Comparison of ENCODE assay signal across 9 mouse cellular contexts in the genomic region with DNA sequence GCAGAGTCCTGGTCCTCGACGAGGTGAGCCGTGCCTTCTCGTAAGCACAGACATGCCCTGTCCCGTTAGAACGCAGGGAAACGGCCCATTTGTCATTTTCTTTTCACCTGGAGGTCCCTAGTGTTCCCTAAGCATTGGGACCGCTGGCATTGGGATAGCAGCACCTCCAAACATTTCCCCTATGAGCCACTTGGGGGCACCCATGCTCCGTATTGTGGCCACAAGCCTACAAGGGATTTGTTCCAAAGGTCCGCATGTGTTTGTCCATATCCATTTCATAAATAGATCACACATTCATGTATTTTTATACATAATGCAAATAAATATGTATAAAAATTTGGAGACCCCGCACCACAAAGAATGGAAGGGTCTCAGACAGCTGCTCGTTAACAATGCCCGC. TPM values are rescaled to one million over a fixed set of nuclear protein-coding genes. Genes with fewer than 3 reads are reported as not detected.
DNase-seq lines count a peak whose midpoint lies in the region; ATAC-seq lines count a peak whose summit lies in the region.
"Had no signal": no experiment of that assay in that cellular context is flagged by ENCODE, and none has a peak within 500 bp of the region (broad histone marks: within the 10 kb centered on the region; RNA-seq: fewer than 3 reads in every experiment).

No protein-coding gene starts in this region.

- no peak overlapping the region for H3K27ac ChIP-seq in liver, embryonic 11.5 days (ENCODE audit: low read depth, low read length)
- no peak overlapping the region for H3K27ac ChIP-seq in embryonic facial prominence, embryonic 14.5 days (replicated peaks; ENCODE audit: low read depth, low read length)
- no peak overlapping the region for H3K27ac ChIP-seq in midbrain, embryonic 14.5 days (replicated peaks; ENCODE audit: low read depth, low read length)
- H3K27ac ChIP-seq: liver, embryonic 15.5 days had no signal

- H3K9me3 ChIP-seq in liver, embryonic 11.5 days (ENCODE audit: control insufficient read depth, low read length): no peaks in the 10 kb centered on the region
- no peaks in the 10 kb centered on the region for H3K9me3 ChIP-seq in embryonic facial prominence, embryonic 14.5 days (ENCODE audit: control insufficient read depth, low read length)
- H3K9me3 ChIP-seq in midbrain, embryonic 14.5 days (ENCODE audit: control insufficient read depth, low read length): no peaks in the 10 kb centered on the region
- H3K9me3 ChIP-seq: liver, embryonic 15.5 days had no signal

- 23% methylated on average over 13 of the region's 13 CpGs for WGBS in liver, embryonic 11.5 days
- WGBS in embryonic facial prominence, embryonic 14.5 days: 22% methylated on average over 13 of the region's 13 CpGs
- WGBS in midbrain, embryonic 14.5 days: 23% methylated on average over 13 of the region's 13 CpGs

- ATAC-seq in liver, embryonic 11.5 days (replicated peaks; ENCODE audit: low FRiP score): no peak
- 0 out of 2 replicates have a peak, but pooled peaks have one; percentile 37 for ATAC-seq in embryonic facial prominence, embryonic 14.5 days (ENCODE audit: low read depth)
- ATAC-seq in hematopoietic stem cell, adult 5-6 weeks (replicated peaks in 1 of 2; ENCODE audit: insufficient read depth in 1 of 2, low FRiP score in 2 of 2, low TSS enrichment in 1 of 2, low read depth in 1 of 2, poor library complexity in 2 of 2, severe bottlenecking in 2 of 2): peak; percentile 55 to 65; a peak in 3 of 4 replicates
- no peak; the same call in 1 of the 2 replicates for ATAC-seq in midbrain, embryonic 14.5 days (ENCODE audit: low FRiP score, low TSS enrichment)

- DNase-seq in liver: peak; percentile 54
- DNase-seq in liver, embryonic 11.5 days (ENCODE audit: low spot score): no peak
- DNase-seq in adrenal gland, postnatal 10 days: peak; percentile 79
- DNase-seq in embryonic facial prominence, embryonic 14.5 days (ENCODE audit: low spot score): peak; percentile 74
- peak; percentile 66 to 67 for DNase-seq in layer of hippocampus, postnatal 36 days
- DNase-seq in midbrain, embryonic 14.5 days: peak; percentile 91
- DNase-seq in yolk sac, embryonic 10.5 days (ENCODE audit: low spot score): peak; percentile 18

- no peak overlapping the region for H3K9ac ChIP-seq in liver, embryonic 11.5 days (ENCODE audit: low read depth, low read length)
- no peak overlapping the region for H3K9ac ChIP-seq in embryonic facial prominence, embryonic 14.5 days (ENCODE audit: low read depth, low read length)
- no peak overlapping the region for H3K9ac ChIP-seq in midbrain, embryonic 14.5 days (replicated peaks; ENCODE audit: low read length)
- H3K9ac ChIP-seq: liver, embryonic 15.5 days had no signal

- no peaks in the 10 kb centered on the region for H3K36me3 ChIP-seq in liver, embryonic 11.5 days (ENCODE audit: control insufficient read depth, insufficient read depth, low read length)
- H3K36me3 ChIP-seq in embryonic facial prominence, embryonic 14.5 days (ENCODE audit: control insufficient read depth, insufficient read depth, low read length): no peaks in the 10 kb centered on the region
- no peaks in the 10 kb centered on the region for H3K36me3 ChIP-seq in midbrain, embryonic 14.5 days (ENCODE audit: control insufficient read depth, insufficient read depth, low read length)
- H3K36me3 ChIP-seq: liver, embryonic 15.5 days had no signal

- no peaks in the 10 kb centered on the region for H3K4me1 ChIP-seq in liver, embryonic 11.5 days (replicated peaks; ENCODE audit: control insufficient read depth, insufficient read depth, low read length)
- no peaks in the 10 kb centered on the region for H3K4me1 ChIP-seq in embryonic facial prominence, embryonic 14.5 days (ENCODE audit: control insufficient read depth, insufficient read depth, low read length)
- peaks cover 4% of the 10 kb centered on the region; the same call in 1 of the 2 replicates for H3K4me1 ChIP-seq in midbrain, embryonic 14.5 days (ENCODE audit: control insufficient read depth, insufficient read depth, low read length)
- H3K4me1 ChIP-seq: liver, embryonic 15.5 days had no signal

- H3K27me3 ChIP-seq in liver, embryonic 11.5 days (replicated peaks; ENCODE audit: control insufficient read depth, insufficient read depth, low read length): no peaks in the 10 kb centered on the region; the same call in 1 of the 2 replicates
- H3K27me3 ChIP-seq in embryonic facial prominence, embryonic 14.5 days (replicated peaks; ENCODE audit: control insufficient read depth, insufficient read depth, low read length): peaks cover 11% of the 10 kb centered on the region; the same call in 1 of the 2 replicates
- H3K27me3 ChIP-seq in midbrain, embryonic 14.5 days (ENCODE audit: control insufficient read depth, insufficient read depth, low read length): no peaks in the 10 kb centered on the region

- no peak overlapping the region for H3K4me2 ChIP-seq in liver, embryonic 11.5 days
- H3K4me2 ChIP-seq in embryonic facial prominence, embryonic 14.5 days (ENCODE audit: low read depth, low read length): no peak overlapping the region
- H3K4me2 ChIP-seq in midbrain, embryonic 14.5 days (ENCODE audit: low read length): no peak overlapping the region
- H3K4me2 ChIP-seq: liver, embryonic 15.5 days had no signal

- no peak overlapping the region for H3K4me3 ChIP-seq in liver, embryonic 11.5 days (ENCODE audit: low read depth, low read length)
- no peak overlapping the region for H3K4me3 ChIP-seq in embryonic facial prominence, embryonic 14.5 days (ENCODE audit: low read depth, low read length)
- no peak overlapping the region for H3K4me3 ChIP-seq in midbrain, embryonic 14.5 days (replicated peaks; ENCODE audit: low read depth, low read length)
- H3K4me3 ChIP-seq: liver, embryonic 15.5 days had no signal

RNA-seq across cellular contexts. Expression of a gene that starts 35.0 kb away (rescaled TPM):
- polyA plus RNA-seq in liver, embryonic 11.5 days (2014; fragmentation: Nextera tagmentation; extraction: Ambion mirVana): not detected in 2 replicates
- total RNA-seq in adrenal gland, postnatal 10 days (2021): 1 to 10 TPM; 6.3 to 7.1 TPM
- polyA plus RNA-seq in embryonic facial prominence, embryonic 14.5 days (2014; fragmentation: Nextera tagmentation; extraction: Ambion mirVana): 3.8 and 5.7 TPM in 2 replicates
- 3.3 and 3.6 TPM in 2 replicates for total RNA-seq in hematopoietic stem cell, adult 5-6 weeks (2017)
- total RNA-seq in layer of hippocampus, postnatal 36 days (2021): under 1 TPM; 0.32 to 0.35 TPM
- 0.07 and 0.19 TPM in 2 replicates for polyA plus RNA-seq in midbrain, embryonic 14.5 days (2014; fragmentation: Nextera tagmentation; extraction: Ambion mirVana)

RNA-seq across cellular contexts. Expression of a gene that starts 41.7 kb away (rescaled TPM):
- 878 and 928 TPM in 2 replicates for polyA plus RNA-seq in liver, embryonic 11.5 days (2014; fragmentation: Nextera tagmentation; extraction: Ambion mirVana)
- 100 to 1,000 TPM; 183 to 187 TPM for total RNA-seq in adrenal gland, postnatal 10 days (2021)
- polyA plus RNA-seq in embryonic facial prominence, embryonic 14.5 days (2014; fragmentation: Nextera tagmentation; extraction: Ambion mirVana): 442 and 465 TPM in 2 replicates
- total RNA-seq in hematopoietic stem cell, adult 5-6 weeks (2017): 298 and 527 TPM in 2 replicates
- 100 to 1,000 TPM; 166 to 174 TPM for total RNA-seq in layer of hippocampus, postnatal 36 days (2021)
- 391 and 451 TPM in 2 replicates for polyA plus RNA-seq in midbrain, embryonic 14.5 days (2014; fragmentation: Nextera tagmentation; extraction: Ambion mirVana)

RNA-seq across cellular contexts. Expression of a gene that starts 53.2 kb away (rescaled TPM):
- polyA plus RNA-seq in liver, embryonic 11.5 days (2014; fragmentation: Nextera tagmentation; extraction: Ambion mirVana): 87.3 and 98.4 TPM in 2 replicates
- total RNA-seq in adrenal gland, postnatal 10 days (2021): 10 to 100 TPM; 30.3 to 36.5 TPM
- polyA plus RNA-seq in embryonic facial prominence, embryonic 14.5 days (2014; fragmentation: Nextera tagmentation; extraction: Ambion mirVana): 34.5 and 38.8 TPM in 2 replicates
- total RNA-seq in hematopoietic stem cell, adult 5-6 weeks (2017): 17.0 and 22.4 TPM in 2 replicates
- total RNA-seq in layer of hippocampus, postnatal 36 days (2021): 10 to 100 TPM; 25.3 to 38.0 TPM
- 10.4 and 15.6 TPM in 2 replicates for polyA plus RNA-seq in midbrain, embryonic 14.5 days (2014; fragmentation: Nextera tagmentation; extraction: Ambion mirVana)

Comparison
In these comparisons a context has a peak if more than half of its experiments do, and no peak if none do; other contexts are left out.
1. ATAC-seq: peak in embryonic facial prominence, embryonic 14.5 days (single experiment) and hematopoietic stem cell, adult 5-6 weeks (2 of 2); none in liver, embryonic 11.5 days (single experiment) and midbrain, embryonic 14.5 days (single experiment).